In genomic region chr14:48624596-48625330, GRCm38 (mm10) we compare ENCODE assay signal across 11 mouse cellular contexts. TPM values are rescaled to one million over a fixed set of nuclear protein-coding genes. Genes with fewer than 3 reads are reported as not detected.
DNase-seq lines count a peak whose midpoint lies in the region; ATAC-seq and TF ChIP-seq lines count a peak whose summit lies in the region.
"Had no signal": no experiment of that assay in that cellular context is flagged by ENCODE, and none has a peak within 500 bp of the region (broad histone marks: within the 10 kb centered on the region; RNA-seq: fewer than 3 reads in every experiment).

No protein-coding gene starts in this region.

- WGBS in heart, postnatal 0 days, result 70% methylated on average over 9 of the region's 9 CpGs
- 84% methylated on average over 9 of the region's 9 CpGs for WGBS in liver, embryonic 11.5 days

- no peak overlapping the region for H3K9ac ChIP-seq in heart, postnatal 0 days (replicated peaks; ENCODE audit: low read depth, low read length)
- H3K9ac ChIP-seq in liver, embryonic 11.5 days (ENCODE audit: low read depth, low read length), result no peak overlapping the region

- no peaks in the 10 kb centered on the region for H3K9me3 ChIP-seq in heart, postnatal 0 days (replicated peaks; ENCODE audit: control insufficient read depth, low read length)
- H3K9me3 ChIP-seq in liver, embryonic 11.5 days (ENCODE audit: control insufficient read depth, low read length), result no peaks in the 10 kb centered on the region

- H3K4me2 ChIP-seq in heart, postnatal 0 days (ENCODE audit: low read depth, low read length), result no peak overlapping the region
- no peak overlapping the region for H3K4me2 ChIP-seq in liver, embryonic 11.5 days

- no peak for TF ChIP-seq EP300 in heart, postnatal 0 days (IDR thresholded peaks at IDR 0.05; ENCODE audit: low read depth)

- DNase-seq in gastrocnemius, postnatal 10 days, result peak; percentile 27
- DNase-seq in gastrocnemius, postnatal 25 days, result no peak
- peak; percentile 18 for DNase-seq in ovary, postnatal 14 days (ENCODE audit: low spot score)
- no peak for DNase-seq in ovary, postnatal 10 days (ENCODE audit: low spot score)
- peak; percentile 6 for DNase-seq in heart, postnatal 0 days (ENCODE audit: low spot score)
- peak; percentile 61 for DNase-seq in testis, postnatal 10 days (ENCODE audit: low spot score)
- DNase-seq in liver, embryonic 11.5 days (ENCODE audit: low spot score), result no peak
- DNase-seq: layer of hippocampus, adult 9-11 months had no signal

- peak; percentile 64; the same call in 1 of the 2 replicates for ATAC-seq in heart, postnatal 0 days (ENCODE audit: insufficient read depth, low read depth)
- ATAC-seq in liver, embryonic 11.5 days (replicated peaks; ENCODE audit: low FRiP score), result no peak
- no peak for ATAC-seq in megakaryocyte progenitor cell, adult 5-6 weeks (replicated peaks; ENCODE audit: poor library complexity)

- H3K4me1 ChIP-seq in heart, postnatal 0 days (ENCODE audit: control insufficient read depth, insufficient read depth), result peaks cover 13% of the 10 kb centered on the region; the same call in 1 of the 2 replicates
- H3K4me1 ChIP-seq in liver, embryonic 11.5 days (replicated peaks; ENCODE audit: control insufficient read depth, insufficient read depth, low read length), result no peaks in the 10 kb centered on the region

- H3K4me3 ChIP-seq in heart, postnatal 0 days (ENCODE audit: low read depth, low read length), result no peak overlapping the region
- H3K4me3 ChIP-seq in liver, embryonic 11.5 days (ENCODE audit: low read depth, low read length), result no peak overlapping the region

- no peaks in the 10 kb centered on the region for H3K27me3 ChIP-seq in heart, postnatal 0 days (ENCODE audit: control insufficient read depth, insufficient read depth, low read length)
- H3K27me3 ChIP-seq in liver, embryonic 11.5 days (replicated peaks; ENCODE audit: control insufficient read depth, insufficient read depth, low read length), result no peaks in the 10 kb centered on the region
- H3K27me3 ChIP-seq: CH12.LX had no signal

- H3K36me3 ChIP-seq in heart, postnatal 0 days (replicated peaks; ENCODE audit: control insufficient read depth, insufficient read depth, low read length), result no peaks in the 10 kb centered on the region
- no peaks in the 10 kb centered on the region for H3K36me3 ChIP-seq in liver, embryonic 11.5 days (ENCODE audit: control insufficient read depth, insufficient read depth, low read length)

- no peak overlapping the region for H3K27ac ChIP-seq in heart, postnatal 0 days (ENCODE audit: low read depth)
- no peak overlapping the region for H3K27ac ChIP-seq in liver, embryonic 11.5 days (ENCODE audit: low read depth, low read length)
- H3K27ac ChIP-seq: macrophage had no signal

- no peak for TF ChIP-seq CTCF in heart, postnatal 0 days (IDR thresholded peaks at IDR 0.05; ENCODE audit: low read depth)

RNA-seq across cellular contexts. Expression of gene Otx2, which starts 48.9 kb away (rescaled TPM):
- total RNA-seq in gastrocnemius, postnatal 10 days (2021), result not detected
- total RNA-seq in gastrocnemius, postnatal 25 days (2021), result not detected
- total RNA-seq in heart, postnatal 0 days (2014; rRNA removed; ENCODE audit: low replicate concordance), result not detected in 2 replicates
- polyA plus RNA-seq in heart, postnatal 0 days (2015; fragmentation: Nextera tagmentation; extraction: Ambion mirVana), result not detected in 2 replicates
- not detected in 2 replicates for polyA plus RNA-seq in liver, embryonic 11.5 days (2014; fragmentation: Nextera tagmentation; extraction: Ambion mirVana)
- not detected in 2 replicates for total RNA-seq in megakaryocyte progenitor cell, adult 5-6 weeks (2015)
- total RNA-seq in megakaryocyte progenitor cell, adult 5-6 weeks (2017), result not detected in 2 replicates
- total RNA-seq: CH12.LX had no signal
- polyA plus RNA-seq: macrophage had no signal

Comparison
In these comparisons a context has a peak if more than half of its experiments do, and no peak if none do; other contexts are left out.
1. DNase-seq: peak in gastrocnemius, postnatal 10 days (single experiment), ovary, postnatal 14 days (single experiment), heart, postnatal 0 days (single experiment) and testis, postnatal 10 days (single experiment); none in gastrocnemius, postnatal 25 days (single experiment), ovary, postnatal 10 days (single experiment) and liver, embryonic 11.5 days (single experiment).